Mouse (Mus musculus) gastrocnemius, postnatal 25 days (tissue): ENCODE measurements around the gene Mpeg1. TPM values are rescaled to one million over a fixed set of nuclear protein-coding genes. Genes with fewer than 3 reads are reported as not detected.

Experiments used
- DNase-seq: peaks from one replicate; pipeline ENCODE4 v3.0.0; 2022
- total RNA-seq, 2 experiments: library from RNA; stranded (reverse); gene quantifications; 1 replicate in 1 of 2; 2 replicates in 1 of 2; pipeline ENCODE4 v1.2.3; 2021

Mpeg1 gene
- total RNA-seq, 2 experiments from 2014 or later = 0.74 to 0.88 TPM

GRCm38 (mm10) chr19:12465530-12466144 lies 5.1 kb downstream of the Mpeg1 start:
- no peak for DNase-seq

- no peak for DNase-seq
Measured at GRCm38 (mm10) chr19:12466204-12466603, 5.6 kb downstream of the Mpeg1 start.

GRCm38 (mm10) chr19:12467436-12467835 lies 6.9 kb downstream of the Mpeg1 start:
- no peak for DNase-seq

- DNase-seq = no peak
Measured at GRCm38 (mm10) chr19:12471866-12472265, 11.3 kb downstream of the Mpeg1 start.

- no peak for DNase-seq
Measured at GRCm38 (mm10) chr19:12472381-12472976, 11.9 kb downstream of the Mpeg1 start.

- DNase-seq = no peak
Measured at GRCm38 (mm10) chr19:12473201-12473641, 12.6 kb downstream of the Mpeg1 start.

- no peak for DNase-seq
Measured at GRCm38 (mm10) chr19:12473951-12474350, 13.4 kb downstream of the Mpeg1 start.

- peak; percentile 91 for DNase-seq
Measured at GRCm38 (mm10) chr19:12475380-12476250, 15.0 kb downstream of the Mpeg1 start.

- DNase-seq = no peak
Measured at GRCm38 (mm10) chr19:12476721-12477270, 16.2 kb downstream of the Mpeg1 start.

- no peak for DNase-seq
Measured at GRCm38 (mm10) chr19:12478369-12478768, 17.8 kb downstream of the Mpeg1 start.

GRCm38 (mm10) chr19:12483782-12484181 lies 23.2 kb downstream of the Mpeg1 start:
- peak; percentile 49 for DNase-seq

- no peak for DNase-seq
Measured at GRCm38 (mm10) chr19:12484210-12484609, 23.6 kb downstream of the Mpeg1 start.

GRCm38 (mm10) chr19:12485223-12485622 lies 24.6 kb downstream of the Mpeg1 start:
- DNase-seq = no peak

- DNase-seq = no peak
Measured at GRCm38 (mm10) chr19:12485631-12486030, 25.1 kb downstream of the Mpeg1 start.

- DNase-seq = peak; percentile 88
Measured at GRCm38 (mm10) chr19:12486875-12487274, 26.3 kb downstream of the Mpeg1 start.

GRCm38 (mm10) chr19:12487511-12488204 lies 27.1 kb downstream of the Mpeg1 start:
- no peak for DNase-seq

- DNase-seq = no peak
Measured at GRCm38 (mm10) chr19:12488205-12488966, 27.8 kb downstream of the Mpeg1 start.

GRCm38 (mm10) chr19:12488969-12489674 lies 28.5 kb downstream of the Mpeg1 start:
- no peak for DNase-seq

- DNase-seq = no peak
Measured at GRCm38 (mm10) chr19:12489675-12490570, 29.3 kb downstream of the Mpeg1 start.

GRCm38 (mm10) chr19:12491636-12492035 lies 31.1 kb downstream of the Mpeg1 start:
- DNase-seq = no peak
